Mouse (Mus musculus): ENCODE measurements at regions not wholly inside any gene's neighbourhood (a gene's known extent, or its start where the extent isn't known, plus 50 kb on each side); places are given as distances from the start of the nearest gene placed in this dataset.
"Not testable (repeated sequence)": the region's sequence is repeated elsewhere in the genome, so short reads cannot be mapped to it uniquely, and the experiment has no call there.

DNA sequence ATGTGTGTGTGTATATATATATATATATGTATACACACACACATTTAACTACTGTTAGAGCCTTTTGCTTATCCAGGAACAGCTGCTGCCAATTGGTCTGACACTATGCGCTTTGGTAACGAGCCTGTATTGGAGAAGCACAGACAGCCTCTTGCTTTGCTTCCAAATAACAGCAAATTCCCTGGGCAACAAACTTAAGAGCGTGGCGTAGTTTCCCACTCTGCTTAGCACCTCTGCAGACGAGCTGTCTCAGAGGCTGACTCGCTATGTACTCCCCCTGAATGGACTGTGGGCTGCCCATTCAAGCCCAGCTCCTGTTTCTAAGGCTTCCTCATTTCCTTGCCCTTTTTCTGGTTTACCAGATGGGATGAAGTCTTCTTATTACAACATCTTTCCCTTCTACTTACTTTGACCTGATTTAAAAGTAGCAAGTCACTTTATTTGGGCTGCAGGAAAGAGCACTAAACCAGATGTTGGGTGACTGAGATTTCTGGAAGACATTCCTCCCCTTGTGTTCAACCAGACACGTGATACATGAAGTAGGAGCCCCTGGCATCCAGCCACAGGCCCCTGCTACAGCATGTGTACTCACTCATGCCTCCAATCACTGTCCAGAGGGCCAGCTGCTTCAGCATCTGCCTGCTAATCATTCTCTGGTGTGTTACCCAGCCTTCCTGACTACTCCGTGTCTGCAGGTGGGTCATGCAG lies 111.3 kb upstream of the Gmds start:
- DNase-seq = no peak

DNA sequence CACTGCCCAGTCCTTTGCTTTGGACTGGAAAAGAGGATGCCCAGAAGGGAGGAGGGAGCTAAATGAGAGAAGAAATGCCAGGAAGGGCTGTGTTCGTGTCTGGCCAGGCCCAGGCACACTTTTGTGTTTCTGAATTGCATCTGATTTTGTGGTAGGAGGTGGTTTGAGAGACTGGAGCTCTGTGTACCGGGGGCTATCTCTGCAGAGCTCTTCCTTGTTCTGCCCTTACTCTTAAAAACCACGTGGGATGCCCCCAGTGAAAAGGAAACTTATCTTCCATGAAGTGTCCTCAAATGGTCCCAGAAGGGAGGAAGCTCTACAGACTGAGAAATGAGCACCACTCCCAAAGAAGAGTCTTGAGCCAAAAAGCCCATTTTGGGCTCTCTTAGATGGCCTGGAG lies 106.0 kb upstream of the Gmds start:
- no peak for DNase-seq

DNA sequence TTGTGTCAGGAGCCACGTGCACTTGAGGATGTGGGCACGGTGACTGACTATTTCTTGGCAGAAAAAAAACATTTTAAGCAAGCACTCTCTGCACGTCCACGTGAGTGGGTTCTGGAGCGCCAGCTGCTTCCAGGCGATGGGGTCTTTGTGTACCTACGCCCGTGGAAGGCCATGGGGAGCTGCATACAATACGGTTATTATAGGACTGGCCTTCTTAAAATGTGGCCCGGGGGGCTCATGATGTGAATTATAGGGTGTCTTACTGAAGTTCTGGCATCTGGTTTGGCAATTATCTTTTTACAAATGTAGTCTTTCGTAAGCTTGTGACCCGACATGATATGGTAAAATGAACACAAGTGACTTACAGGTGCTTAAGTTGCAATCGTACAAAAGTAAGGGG lies 103.5 kb upstream of the Gmds start:
- DNase-seq = no peak

DNA sequence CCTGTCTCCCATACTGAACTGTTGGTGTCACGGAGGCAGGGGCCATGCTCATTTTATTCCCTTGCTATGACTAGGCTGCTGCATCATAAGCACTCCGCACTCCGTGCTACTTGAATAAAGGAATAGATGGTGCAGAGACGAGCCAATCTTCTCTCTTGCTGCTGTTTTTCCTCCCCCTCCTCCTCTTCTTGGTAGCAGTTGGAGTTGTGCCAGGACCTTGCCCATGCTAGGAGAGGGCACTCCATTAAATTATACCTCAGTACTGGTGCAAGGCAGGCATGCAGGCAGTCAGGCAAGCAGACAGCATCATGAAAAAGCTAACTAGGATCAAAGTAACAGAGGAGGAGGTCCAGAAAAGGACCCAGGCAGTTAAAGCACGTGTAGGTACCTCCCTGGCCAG lies 96.6 kb upstream of the Gmds start:
- DNase-seq = no peak

DNA sequence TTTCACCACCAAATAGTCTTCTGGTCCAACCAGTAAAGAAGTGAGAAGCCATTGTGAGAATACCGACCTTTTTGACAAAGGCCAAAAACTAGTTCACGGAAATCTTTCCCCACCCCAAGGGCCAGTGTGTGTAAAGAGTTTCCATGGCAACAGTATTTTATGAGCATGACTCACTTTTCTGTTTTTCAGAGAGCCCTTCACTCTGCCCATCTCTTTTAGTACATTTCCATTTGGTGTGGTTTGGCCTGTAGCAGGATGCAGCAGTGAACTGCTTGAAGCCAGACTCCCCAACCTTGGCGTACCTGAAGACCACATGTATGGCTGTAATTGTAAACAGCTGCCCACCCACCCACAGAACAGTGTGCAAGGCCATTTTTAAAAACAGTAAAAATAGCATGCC lies 89.9 kb upstream of the Gmds start:
- DNase-seq = peak; percentile 7

DNA sequence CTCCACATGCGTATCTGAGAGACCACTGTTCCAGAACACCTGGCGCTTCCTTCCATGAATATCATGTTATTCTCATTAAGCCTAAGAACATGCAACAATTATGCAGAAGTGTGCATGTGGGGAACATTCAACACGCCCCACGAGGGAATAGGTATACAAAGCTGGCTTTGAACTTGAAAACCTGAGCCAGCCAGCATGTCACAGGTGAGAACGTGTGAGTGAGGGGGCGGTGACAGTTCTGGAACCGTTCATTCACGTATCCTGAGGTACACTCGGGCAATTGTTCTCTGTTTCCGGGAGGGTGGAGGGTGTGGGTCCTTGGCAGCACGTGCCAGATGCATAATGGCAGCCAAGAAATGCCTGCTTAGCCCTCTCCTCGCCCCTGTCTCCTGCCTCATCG lies 88.4 kb upstream of the Gmds start:
- DNase-seq = no peak

DNA sequence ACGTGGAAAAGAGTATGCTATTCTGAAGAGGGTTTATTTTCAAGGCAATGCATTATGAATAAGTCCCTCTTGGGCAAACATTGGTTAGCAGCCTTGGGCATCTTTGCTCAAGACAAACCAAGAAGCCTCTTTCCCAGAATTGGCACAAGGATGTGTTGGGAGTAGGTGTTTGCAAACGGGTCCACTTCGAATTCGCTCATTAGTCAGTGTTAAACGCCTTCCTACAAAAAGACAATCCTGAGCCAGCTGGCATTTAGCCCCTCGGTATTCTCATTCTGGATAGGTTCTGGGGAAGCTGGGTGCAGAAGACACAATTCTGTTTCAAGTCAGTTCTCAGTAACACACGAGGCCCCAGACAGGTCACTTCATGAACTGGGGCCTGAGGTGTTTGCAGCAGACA lies 87.7 kb upstream of the Gmds start:
- DNase-seq = no peak

DNA sequence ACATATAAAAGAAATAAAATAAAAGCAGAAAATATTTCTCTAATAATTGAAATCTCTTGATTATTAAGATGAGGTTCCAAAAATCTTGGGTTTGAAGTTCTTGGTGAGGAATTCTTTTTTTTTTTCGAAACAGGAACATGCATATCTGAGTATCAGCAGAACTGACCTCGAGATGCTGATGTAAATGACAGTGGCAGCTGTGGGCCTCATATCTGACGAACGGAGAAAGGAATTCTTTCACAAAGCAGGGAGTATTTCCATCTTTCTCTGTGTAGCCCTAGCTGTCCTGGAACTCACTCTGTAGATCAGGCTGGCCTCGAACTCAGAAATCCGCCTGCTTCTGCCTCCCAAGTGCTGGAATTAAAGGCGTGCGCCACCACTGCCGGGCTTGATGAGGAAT lies 86.0 kb upstream of the Gmds start:
- DNase-seq = not testable (repeated sequence)

DNA sequence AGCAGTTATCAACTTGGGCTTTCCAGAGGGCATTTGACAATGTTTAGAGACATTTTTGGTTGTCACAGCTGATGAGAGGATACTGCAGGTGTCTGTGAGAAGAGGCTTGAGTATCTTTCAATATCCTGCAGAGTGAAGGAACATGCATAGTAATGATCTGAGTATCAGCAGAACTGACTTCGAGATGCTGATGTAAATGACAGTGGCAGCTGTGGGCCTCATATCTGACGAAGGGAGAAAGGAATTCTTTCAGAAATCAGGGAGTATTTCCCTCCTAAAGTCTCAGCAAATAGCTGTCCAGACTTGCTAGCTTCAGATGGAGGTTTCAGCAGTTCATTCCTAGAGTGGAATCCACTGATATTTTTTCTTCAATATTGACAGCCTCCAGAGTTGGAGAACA lies 83.9 kb upstream of the Gmds start:
- DNase-seq = no peak

DNA sequence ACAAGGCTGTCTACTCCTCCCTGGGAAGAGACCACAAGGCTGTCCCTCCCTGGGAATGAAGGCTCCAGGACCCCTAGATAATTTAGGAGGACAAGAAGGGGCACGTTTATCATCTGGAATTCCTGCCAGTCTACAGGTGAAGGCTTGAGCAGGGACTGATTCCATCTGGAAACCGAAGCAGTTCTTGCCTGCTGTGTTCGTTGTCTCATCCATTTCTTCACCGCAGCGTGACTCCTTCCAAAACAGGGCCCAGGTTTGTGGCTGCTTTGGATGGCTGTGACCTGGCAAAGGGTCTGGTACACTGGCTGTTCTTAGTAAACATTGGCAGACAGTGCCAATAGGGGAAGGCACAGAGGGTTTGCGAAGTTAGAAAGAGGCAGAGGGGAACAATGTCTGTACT lies 80.8 kb upstream of the Gmds start:
- no peak for DNase-seq

DNA sequence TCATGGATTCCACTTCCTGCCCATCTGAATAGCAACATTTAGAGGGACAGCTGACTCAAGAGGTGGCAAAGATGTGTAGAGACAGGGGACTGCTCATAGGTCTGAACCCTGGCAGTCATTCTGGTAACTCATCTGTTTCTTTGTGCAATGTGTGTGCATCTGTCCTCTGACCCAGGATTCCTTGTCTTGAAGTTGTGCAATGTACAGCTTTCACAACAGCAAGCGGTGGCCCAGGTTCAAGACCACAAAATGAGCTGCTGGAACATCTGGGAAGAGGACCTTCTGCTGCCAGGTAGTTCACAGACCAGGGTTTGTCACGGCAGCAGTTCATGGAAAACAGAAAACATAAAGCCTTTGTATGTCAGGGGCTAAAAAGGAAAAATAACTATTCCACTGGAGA lies 80.1 kb upstream of the Gmds start:
- DNase-seq = no peak

DNA sequence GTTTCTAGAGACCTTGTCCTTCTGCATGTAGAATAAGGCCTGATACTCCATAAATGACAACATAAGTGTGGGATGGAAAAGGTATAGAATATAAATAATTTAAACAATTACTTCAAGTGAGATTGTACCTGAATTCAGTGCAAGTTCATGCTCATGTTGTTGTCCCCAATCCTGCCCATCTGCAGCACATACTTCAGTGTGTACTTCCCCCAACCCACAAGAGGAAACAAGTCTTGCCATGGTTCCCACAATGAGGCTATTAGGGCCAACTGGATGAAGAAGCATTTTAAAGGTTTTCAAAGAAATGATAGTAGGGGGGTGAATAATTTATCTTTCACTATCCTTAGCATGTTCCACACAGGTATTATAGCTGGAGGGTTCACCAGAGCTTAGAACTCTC lies 79.4 kb upstream of the Gmds start:
- DNase-seq = no peak

DNA sequence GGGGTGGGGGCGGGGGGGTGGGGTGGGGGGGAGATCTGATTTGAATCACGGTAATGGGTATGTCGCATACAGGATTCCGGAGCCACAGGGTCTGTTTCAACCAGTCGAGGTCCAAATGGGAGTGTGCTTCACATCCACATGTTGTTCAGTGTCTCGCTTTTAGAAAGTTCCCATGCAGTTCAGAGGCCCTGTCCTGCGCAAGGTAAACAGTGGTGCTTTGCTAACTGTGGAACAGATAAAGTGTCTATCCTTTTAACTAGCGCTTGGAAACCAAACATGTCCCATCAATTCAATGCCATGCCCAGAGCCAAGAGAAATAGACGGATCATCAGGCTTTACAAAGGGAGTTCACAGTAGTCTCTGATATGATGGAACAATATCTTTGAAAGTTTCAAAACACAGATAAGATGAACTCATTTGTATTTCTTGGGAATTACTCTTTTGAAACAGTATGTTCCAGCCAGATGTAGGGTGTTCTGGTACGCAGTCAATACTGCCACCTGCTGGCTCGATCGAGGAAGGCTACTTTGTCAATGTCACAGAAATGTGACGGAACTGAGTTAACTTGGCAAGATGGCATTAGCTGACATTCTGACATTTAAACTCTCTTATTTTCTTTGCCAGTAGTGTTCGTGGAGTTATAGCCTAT lies 72.9 kb upstream of the Gmds start:
- peak; percentile 83 for DNase-seq

DNA sequence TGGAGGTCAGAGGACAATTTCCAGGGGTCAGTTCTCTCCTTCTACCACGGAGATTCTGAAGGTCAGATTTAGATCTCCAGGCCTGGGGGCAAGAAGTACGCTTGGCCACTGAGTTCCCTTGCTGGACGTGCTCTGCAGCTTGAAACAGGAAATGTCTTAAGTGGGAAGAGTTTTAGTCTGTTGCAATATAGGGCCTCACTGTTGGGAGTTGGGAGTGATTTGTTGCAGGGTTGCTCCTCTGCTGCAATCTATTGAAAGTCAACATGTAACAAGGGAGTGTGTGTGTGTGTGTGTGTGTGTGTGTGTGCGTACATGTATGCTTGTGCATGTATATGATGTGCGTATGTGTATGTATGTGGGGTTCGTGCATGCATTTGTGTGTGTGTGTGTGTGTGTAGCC lies 71.5 kb upstream of the Gmds start:
- no peak for DNase-seq

DNA sequence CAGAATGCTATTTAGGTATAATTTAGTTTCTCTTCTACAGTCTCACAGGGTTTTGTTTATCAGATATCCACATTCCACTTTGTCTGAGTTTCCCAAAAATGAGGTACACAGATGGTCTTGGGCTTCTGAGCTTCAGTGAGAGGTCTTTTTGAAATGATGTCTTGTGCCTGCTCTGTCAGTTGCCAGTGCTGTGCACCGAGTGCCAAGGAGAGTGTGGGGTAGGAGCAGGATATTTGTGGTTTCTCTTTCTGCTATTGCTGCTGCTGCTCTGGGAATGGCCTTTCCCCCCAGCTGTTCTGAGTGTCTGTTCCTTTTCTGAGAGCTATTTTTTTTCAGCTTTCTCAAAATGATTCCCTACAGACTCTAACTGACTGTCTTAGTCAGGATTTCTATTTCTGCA lies 60.1 kb upstream of the Gmds start:
- no peak for DNase-seq
